Mouse (Mus musculus) forebrain, embryonic 12.5 days (tissue): ENCODE measurements around the gene Ctnnbl1. TPM values are rescaled to one million over a fixed set of nuclear protein-coding genes. Genes with fewer than 3 reads are reported as not detected.

Experiments used
- ATAC-seq: fragments of 200-750 bp; cut with Nextera tagmentation; 2 replicates; pipeline ENCODE4 v1.8.0; 2017; ENCODE audit warnings: moderate TSS enrichment; ENCODE audit not compliant: low FRiP score
- H3K27ac ChIP-seq: fragments of 300-500 bp; sonication (generic); 2 replicates; pipeline ENCODE4 v1.5.1; 2016; ENCODE audit warnings: mild to moderate bottlenecking
- H3K27me3 ChIP-seq: fragments of 300-500 bp; sonication (generic); 2 replicates; pipeline ENCODE4 v1.6.1; 2016; ENCODE audit warnings: mild to moderate bottlenecking
- H3K36me3 ChIP-seq: fragments of 300-500 bp; sonication (generic); replicated peaks from 2 replicates; pipeline ENCODE4 v1.6.1; 2016; ENCODE audit warnings: mild to moderate bottlenecking
- H3K4me1 ChIP-seq: fragments of 300-500 bp; sonication (generic); 2 replicates; pipeline ENCODE4 v1.6.1; 2016
- H3K4me2 ChIP-seq: fragments of 300-500 bp; sonication (generic); 2 replicates; pipeline ENCODE4 v1.6.1; 2016; ENCODE audit warnings: mild to moderate bottlenecking, moderate library complexity
- H3K4me3 ChIP-seq: fragments of 300-500 bp; sonication (generic); replicated peaks from 2 replicates; pipeline ENCODE4 v1.5.1; 2016; ENCODE audit warnings: mild to moderate bottlenecking
- H3K9ac ChIP-seq: fragments of 300-500 bp; sonication (generic); 2 replicates; pipeline ENCODE4 v1.6.1; 2016; ENCODE audit warnings: mild to moderate bottlenecking
- H3K9me3 ChIP-seq: fragments of 300-500 bp; sonication (generic); 2 replicates; pipeline ENCODE4 v1.6.1; 2016
- WGBS: fragments of 180-500 bp; shearing (Covaris S2); methylation state at CpG from one replicate; pipeline ENCODE4 v1.1.7; 2016; 5-methylcytosine and 5-hydroxymethylcytosine counted together
- polyA plus RNA-seq: library from polyadenylated mRNA; unstranded; fragments of >200 nt; fragmentation: Nextera tagmentation; extraction: Ambion mirVana; gene quantifications from 2 replicates; pipeline ENCODE4 v1.2.1, GENCODE M21; 2016

Ctnnbl1 gene
- polyA plus RNA-seq, 1 experiment from 2014 or later, result 100 TPM

DNA sequence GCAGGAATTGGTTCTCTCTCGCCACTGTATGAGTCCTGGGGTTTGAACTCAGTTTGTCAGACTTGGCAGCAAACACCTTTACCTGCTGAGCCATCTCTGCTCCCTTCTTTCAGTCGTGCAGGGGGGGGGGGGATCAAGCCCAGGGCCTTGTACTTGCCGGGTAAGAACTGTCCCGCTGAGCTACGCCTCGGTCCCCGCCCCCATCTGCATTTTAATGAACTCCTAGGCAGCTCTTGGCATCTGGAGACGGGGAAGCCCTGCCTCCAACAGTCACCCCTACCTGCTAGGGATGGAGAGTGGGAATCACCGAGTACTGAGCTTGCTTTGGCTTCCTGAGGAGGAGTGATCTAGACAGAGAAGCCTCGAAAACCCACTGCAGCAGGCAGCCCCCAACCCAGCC lies 181.3 kb downstream of the Ctnnbl1 start:
- H3K36me3 ChIP-seq, result no peaks in the 10 kb centered on the region
- no peak overlapping the region for H3K4me2 ChIP-seq
- no peak overlapping the region for H3K27ac ChIP-seq
- H3K9ac ChIP-seq, result no peak overlapping the region
- 3% methylated on average over 10 of the region's 10 CpGs for WGBS
- peaks cover 67% of the 10 kb centered on the region for H3K27me3 ChIP-seq
- no peak overlapping the region for H3K4me3 ChIP-seq
- peaks cover 40% of the 10 kb centered on the region for H3K4me1 ChIP-seq
- no peak for ATAC-seq
- H3K9me3 ChIP-seq, result no peaks in the 10 kb centered on the region

DNA sequence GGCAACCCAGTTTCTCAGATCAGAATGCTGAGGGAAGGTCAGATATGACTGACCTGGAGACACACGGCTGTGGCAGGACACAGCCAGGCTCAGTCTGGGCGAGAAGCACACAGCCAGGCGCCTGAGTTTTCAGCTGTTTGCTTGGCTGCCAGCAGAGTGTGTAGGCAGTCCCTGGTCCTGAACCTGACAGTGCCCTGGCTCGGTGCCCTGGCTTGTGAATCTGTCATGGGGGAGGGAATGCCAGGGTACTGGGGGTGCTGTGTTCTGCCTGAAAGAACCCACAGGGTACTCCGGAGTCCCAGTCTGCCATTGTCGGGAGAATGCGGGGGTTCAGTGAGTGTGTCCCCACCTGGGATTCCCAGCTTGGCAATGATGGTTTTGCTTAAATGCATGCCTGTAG lies 184.3 kb downstream of the Ctnnbl1 start:
- peaks cover 31% of the 10 kb centered on the region for H3K4me1 ChIP-seq
- H3K9ac ChIP-seq, result no peak overlapping the region
- H3K36me3 ChIP-seq, result no peaks in the 10 kb centered on the region
- H3K4me3 ChIP-seq, result no peak overlapping the region
- H3K4me2 ChIP-seq, result no peak overlapping the region
- no peak overlapping the region for H3K27ac ChIP-seq
- no peak for ATAC-seq
- WGBS, result 79% methylated on average over 7 of the region's 7 CpGs
- peaks cover 49% of the 10 kb centered on the region for H3K27me3 ChIP-seq
- H3K9me3 ChIP-seq, result no peaks in the 10 kb centered on the region

DNA sequence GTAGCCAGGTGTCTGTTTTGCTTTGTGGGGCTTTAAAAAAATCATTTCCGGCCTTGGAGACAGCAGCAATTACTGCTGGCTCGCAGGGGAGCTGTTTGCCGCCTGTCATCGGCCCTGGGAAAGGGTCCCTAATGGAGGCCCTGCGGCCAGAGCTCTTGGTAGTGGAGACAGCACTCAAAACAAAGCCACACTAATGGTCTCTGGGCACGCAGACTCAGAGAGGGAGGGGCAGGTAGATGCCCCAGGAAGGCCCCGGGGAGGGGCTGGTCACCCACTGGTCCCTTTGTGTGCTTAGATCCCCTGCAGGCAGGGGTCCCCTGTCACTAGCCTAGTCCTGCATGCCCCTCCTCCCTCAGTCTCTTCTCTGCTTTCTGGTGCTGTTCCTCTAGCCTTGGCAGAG lies 186.2 kb downstream of the Ctnnbl1 start:
- no peaks in the 10 kb centered on the region for H3K36me3 ChIP-seq
- H3K27me3 ChIP-seq, result peaks cover 34% of the 10 kb centered on the region
- no peaks in the 10 kb centered on the region for H3K9me3 ChIP-seq
- WGBS, result 6% methylated on average over 6 of the region's 7 CpGs
- peaks cover 45% of the 10 kb centered on the region for H3K4me1 ChIP-seq
- peak; percentile 49; the same call in 1 of the 2 replicates for ATAC-seq
- 0 out of 2 replicates have a peak overlapping the region, but pooled peaks have one; percentile 15 for H3K4me2 ChIP-seq
- no peak overlapping the region for H3K4me3 ChIP-seq
- H3K9ac ChIP-seq, result no peak overlapping the region
- peak overlapping the region; percentile 79 for H3K27ac ChIP-seq

DNA sequence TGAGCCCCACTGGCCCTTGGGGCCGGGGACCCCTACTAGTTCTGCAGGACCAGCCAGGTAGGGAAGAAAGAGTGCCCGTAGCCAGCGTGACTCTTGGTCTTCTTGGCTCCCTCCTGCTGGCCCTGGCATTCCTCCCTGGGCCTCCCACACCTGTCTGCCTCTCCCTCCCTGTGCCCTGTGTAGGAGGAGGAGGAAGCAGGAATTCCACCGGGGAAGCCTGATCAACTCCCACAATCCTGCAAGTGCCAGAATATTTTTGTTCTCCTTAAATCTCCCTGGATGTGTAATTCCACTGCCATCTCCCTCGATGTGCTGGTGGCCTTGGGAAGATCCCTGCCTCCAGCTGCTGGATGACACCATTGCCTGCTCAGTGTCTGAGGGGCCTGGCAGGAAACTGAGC lies 187.3 kb downstream of the Ctnnbl1 start:
- Histone ChIP-seq H3K4me2 (no peak overlapping the region), H3K27me3 (peaks cover 34% of the 10 kb centered on the region), H3K9me3 (no peaks in the 10 kb centered on the region), H3K4me3 (no peak overlapping the region), H3K9ac (no peak overlapping the region), H3K36me3 (no peaks in the 10 kb centered on the region), H3K27ac (no peak overlapping the region), H3K4me1 (peaks cover 45% of the 10 kb centered on the region)
- 73% methylated on average over 5 of the region's 5 CpGs for WGBS
- no peak for ATAC-seq

DNA sequence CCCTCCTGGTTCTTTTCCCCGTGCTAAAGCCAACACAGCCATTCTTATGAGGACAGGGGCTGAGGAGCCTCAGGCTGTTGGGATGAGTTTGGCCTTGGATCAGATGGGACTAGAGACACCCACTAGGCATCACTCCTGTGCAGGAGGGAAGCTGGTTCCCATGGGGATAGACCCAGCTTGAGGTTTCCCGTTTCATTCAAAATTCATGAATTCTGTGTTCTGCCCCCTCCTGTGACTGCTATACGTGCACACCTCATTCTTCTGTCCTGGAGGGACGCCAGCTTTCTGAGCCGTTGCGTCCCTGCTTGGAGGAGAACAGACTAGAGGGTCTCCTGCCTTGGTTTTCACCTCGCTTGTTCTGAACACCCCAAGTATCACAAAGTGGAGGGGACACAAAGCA lies 189.3 kb downstream of the Ctnnbl1 start:
- H3K27me3 ChIP-seq, result peaks cover 27% of the 10 kb centered on the region; the same call in 1 of the 2 replicates
- no peak overlapping the region for H3K9ac ChIP-seq
- H3K27ac ChIP-seq, result no peak overlapping the region
- no peak for ATAC-seq
- H3K9me3 ChIP-seq, result no peaks in the 10 kb centered on the region
- no peaks in the 10 kb centered on the region for H3K36me3 ChIP-seq
- no peak overlapping the region for H3K4me3 ChIP-seq
- 50% methylated on average over 7 of the region's 7 CpGs for WGBS
- peaks cover 41% of the 10 kb centered on the region for H3K4me1 ChIP-seq
- no peak overlapping the region for H3K4me2 ChIP-seq

DNA sequence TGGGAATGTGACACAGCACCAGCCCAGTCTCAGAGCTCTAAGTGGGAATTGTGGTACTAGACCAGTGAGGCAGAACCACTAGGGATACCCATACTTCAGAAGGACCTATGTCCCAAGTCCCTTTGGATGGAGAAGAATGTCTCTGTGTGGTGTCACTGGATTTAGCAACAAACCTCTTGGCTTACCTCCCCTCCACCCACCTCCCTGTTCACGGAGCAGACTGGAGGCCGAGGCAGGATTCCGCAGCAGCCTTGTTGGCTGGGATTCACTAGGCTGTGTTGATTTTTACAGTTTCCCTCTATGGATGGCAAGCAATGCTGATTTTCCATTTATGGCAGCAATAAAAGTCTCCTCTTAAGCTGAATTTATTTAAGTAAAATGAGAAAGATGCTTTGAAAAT lies 189.7 kb downstream of the Ctnnbl1 start:
- Histone ChIP-seq H3K36me3 (no peaks in the 10 kb centered on the region), H3K27me3 (peaks cover 22% of the 10 kb centered on the region; the same call in 1 of the 2 replicates), H3K4me2 (no peak overlapping the region), H3K9ac (no peak overlapping the region), H3K9me3 (no peaks in the 10 kb centered on the region), H3K4me1 (peaks cover 37% of the 10 kb centered on the region), H3K4me3 (no peak overlapping the region), H3K27ac (no peak overlapping the region)
- WGBS, result 79% methylated on average over 3 of the region's 3 CpGs
- ATAC-seq, result no peak

DNA sequence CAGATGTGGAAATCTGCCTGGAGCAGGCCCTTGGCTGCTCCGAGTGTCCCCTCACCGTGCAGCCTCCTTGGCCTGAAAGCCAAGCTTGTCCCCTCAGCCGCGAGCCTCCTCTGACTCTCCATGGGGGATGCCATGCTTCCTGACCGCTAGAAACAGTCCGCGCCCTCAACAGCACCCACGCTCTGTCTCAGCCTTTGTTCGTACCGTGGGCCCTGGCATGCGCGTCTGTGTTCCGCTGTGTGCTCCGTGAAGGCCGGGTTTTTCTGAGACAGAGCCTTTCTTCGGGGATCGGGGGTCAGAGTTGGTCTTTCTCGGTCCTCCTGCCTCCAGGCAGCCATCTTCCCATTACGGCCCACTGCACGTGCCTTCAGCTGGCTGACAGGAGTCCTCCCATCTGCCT lies 190.2 kb downstream of the Ctnnbl1 start:
- Histone ChIP-seq H3K4me2 (no peak overlapping the region), H3K4me3 (no peak overlapping the region), H3K27me3 (0 out of 2 replicates have a peak, but pooled peaks cover 19% of the 10 kb centered on the region), H3K9me3 (no peaks in the 10 kb centered on the region), H3K4me1 (peaks cover 35% of the 10 kb centered on the region), H3K36me3 (no peaks in the 10 kb centered on the region), H3K27ac (peak overlapping the region; percentile 43; the same call in 1 of the 2 replicates), H3K9ac (no peak overlapping the region)
- WGBS, result 57% methylated on average over 20 of the region's 20 CpGs
- ATAC-seq, result 0 out of 2 replicates have a peak, but pooled peaks have one; percentile 28

DNA sequence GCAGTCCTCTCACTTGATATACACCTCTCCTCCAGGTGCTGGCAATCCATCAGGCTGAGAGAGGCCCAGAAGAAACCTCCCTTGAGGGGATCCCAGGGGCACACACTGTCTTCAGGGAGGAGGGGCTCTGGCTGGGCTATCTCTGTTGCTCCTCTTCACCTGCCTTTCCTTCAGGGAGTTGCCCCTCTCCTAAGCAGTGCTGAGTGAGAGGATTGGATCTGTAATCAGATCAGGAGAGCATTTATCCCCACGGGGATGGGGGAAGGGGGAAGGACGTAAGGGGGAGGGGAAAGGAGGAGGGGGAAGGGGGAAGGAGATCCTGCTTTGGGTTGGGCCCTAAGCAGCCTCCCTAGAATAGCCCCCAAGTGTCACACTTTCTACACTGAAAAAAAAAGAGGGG lies 190.6 kb downstream of the Ctnnbl1 start:
- 15% methylated on average over 2 of the region's 2 CpGs for WGBS
- Histone ChIP-seq H3K4me3 (no peak overlapping the region), H3K27me3 (0 out of 2 replicates have a peak, but pooled peaks cover 16% of the 10 kb centered on the region), H3K4me2 (no peak overlapping the region), H3K27ac (peak overlapping the region; percentile 43; the same call in 1 of the 2 replicates), H3K4me1 (peaks cover 34% of the 10 kb centered on the region), H3K9me3 (no peaks in the 10 kb centered on the region), H3K36me3 (no peaks in the 10 kb centered on the region), H3K9ac (no peak overlapping the region)
- ATAC-seq, result 0 out of 2 replicates have a peak, but pooled peaks have one; percentile 13

DNA sequence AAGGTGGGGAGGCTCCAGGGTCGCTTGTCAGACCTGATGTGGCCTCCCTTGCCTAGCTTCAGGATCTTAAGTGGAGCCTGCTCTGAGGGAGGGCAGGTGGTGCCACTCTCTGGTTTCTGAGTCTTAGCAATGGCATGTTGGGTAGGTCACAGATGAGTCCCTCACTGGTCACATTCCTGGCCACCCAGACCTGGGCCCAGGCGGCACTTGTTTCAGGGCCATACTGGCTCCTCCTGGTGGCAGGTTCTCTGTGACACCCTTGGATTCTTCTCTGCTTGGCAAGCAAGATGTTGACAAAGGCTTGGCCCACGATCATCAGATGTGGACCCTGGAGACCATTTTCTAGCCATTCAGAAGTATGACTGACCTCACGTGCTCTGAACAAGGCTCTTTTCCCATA lies 195.5 kb downstream of the Ctnnbl1 start:
- WGBS, result 77% methylated on average over 4 of the region's 4 CpGs
- Histone ChIP-seq H3K4me3 (no peak overlapping the region), H3K36me3 (no peaks in the 10 kb centered on the region), H3K27ac (no peak overlapping the region), H3K4me2 (no peak overlapping the region), H3K27me3 (no peaks in the 10 kb centered on the region), H3K4me1 (peaks cover 20% of the 10 kb centered on the region), H3K9me3 (no peaks in the 10 kb centered on the region), H3K9ac (no peak overlapping the region)
- ATAC-seq, result no peak

DNA sequence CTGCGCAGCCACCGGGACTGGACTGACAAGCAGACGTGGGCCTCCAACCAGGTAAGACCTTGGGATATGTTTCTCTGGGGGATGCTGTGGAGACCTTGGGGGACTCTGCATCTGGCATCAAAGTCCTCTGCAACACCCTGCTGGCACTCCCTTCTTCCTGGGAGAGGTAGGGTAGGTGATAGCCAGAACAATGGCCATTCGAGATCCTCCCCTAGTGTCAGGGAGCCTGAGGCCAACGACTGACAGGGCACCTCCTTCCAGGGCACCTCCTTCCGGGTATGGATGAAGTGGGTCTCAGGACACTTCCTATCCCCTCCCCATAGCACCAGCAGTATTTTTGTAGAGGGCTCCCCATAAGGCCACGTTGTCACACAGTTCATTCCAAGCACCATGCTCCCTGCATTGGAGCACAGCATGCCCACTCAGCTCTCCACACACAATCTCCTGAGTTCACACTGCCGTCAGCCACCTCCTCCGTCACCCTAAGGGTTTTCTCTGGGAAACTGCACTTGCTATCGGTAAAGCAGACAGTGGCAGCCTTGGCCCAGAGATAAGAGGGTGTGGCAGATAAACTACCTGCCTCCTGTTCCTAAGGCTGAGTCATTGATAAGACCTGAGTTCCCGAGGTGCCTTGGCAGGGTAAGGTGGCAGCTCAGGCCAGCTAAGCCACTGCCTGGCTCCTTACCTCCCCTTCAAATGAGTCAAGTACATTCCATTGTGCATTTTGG lies 198.4 kb downstream of the Ctnnbl1 start:
- Histone ChIP-seq H3K4me2 (no peak overlapping the region), H3K4me3 (no peak overlapping the region), H3K36me3 (no peaks in the 10 kb centered on the region), H3K9me3 (no peaks in the 10 kb centered on the region), H3K27me3 (peaks cover 20% of the 10 kb centered on the region), H3K9ac (no peak overlapping the region), H3K27ac (no peak overlapping the region), H3K4me1 (peaks cover 10% of the 10 kb centered on the region)
- WGBS, result 80% methylated on average over 11 of the region's 11 CpGs
- ATAC-seq, result no peak

DNA sequence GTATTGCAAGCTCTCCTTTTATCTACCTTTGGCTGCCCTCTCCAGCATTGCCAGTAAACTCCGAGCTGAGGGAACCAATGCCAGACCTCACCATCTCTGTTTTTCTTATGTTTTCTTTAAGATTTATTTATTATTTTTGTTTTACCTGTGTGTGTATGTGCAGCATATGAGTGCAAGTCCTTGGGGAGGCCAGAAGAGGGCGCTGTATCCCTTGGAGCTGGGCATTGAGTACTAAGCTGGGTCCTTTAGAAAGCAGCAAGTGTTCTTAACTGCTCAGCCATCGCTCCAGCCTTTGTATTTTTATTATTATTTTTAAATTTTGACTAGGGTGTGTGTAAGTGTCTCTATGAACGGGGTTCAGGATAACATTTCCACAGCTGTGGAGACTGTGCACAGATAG lies 199.5 kb downstream of the Ctnnbl1 start:
- ATAC-seq, result no peak
- Histone ChIP-seq H3K36me3 (no peaks in the 10 kb centered on the region), H3K27me3 (peaks cover 31% of the 10 kb centered on the region), H3K9me3 (no peaks in the 10 kb centered on the region), H3K4me1 (peaks cover 21% of the 10 kb centered on the region), H3K4me2 (no peak overlapping the region), H3K27ac (no peak overlapping the region), H3K9ac (no peak overlapping the region), H3K4me3 (no peak overlapping the region)
- 78% methylated on average over 4 of the region's 4 CpGs for WGBS

DNA sequence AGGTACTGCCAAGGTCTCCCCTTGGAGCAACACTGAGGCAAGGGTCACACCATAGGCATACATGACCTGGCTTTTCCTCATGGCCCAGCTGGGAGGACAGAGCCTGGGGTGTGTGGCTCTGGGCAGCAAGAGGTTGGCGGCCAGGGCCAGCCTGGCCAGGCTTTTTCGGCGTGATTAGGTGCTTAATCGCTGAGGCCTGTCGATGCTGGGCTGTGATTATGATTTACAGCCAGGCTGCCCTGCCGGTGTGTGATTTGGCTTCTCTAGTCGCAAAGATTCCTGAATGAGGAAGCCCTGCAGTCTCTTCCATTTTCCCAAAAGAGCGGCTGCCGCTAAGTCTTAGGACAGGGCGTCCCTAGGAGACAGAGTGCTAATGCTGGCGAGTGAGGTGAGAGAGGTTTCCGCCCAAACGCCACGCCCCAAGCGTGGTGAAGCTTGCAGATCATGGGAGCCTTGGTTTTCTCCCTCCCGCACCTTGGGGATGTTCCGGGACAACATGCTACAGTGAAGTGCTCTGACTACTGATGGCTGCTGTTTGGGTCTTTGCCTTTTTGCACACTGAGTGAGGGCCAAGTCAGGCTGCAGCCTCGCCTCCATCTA lies 203.5 kb downstream of the Ctnnbl1 start:
- no peaks in the 10 kb centered on the region for H3K9me3 ChIP-seq
- H3K36me3 ChIP-seq, result no peaks in the 10 kb centered on the region
- H3K4me1 ChIP-seq, result peaks cover 30% of the 10 kb centered on the region
- no peak overlapping the region for H3K9ac ChIP-seq
- H3K27ac ChIP-seq, result 0 out of 2 replicates have a peak overlapping the region, but pooled peaks have one; percentile 25
- no peak for ATAC-seq
- WGBS, result 7% methylated on average over 18 of the region's 18 CpGs
- peak overlapping the region; percentile 38 for H3K4me2 ChIP-seq
- H3K27me3 ChIP-seq, result peaks cover 41% of the 10 kb centered on the region
- no peak overlapping the region for H3K4me3 ChIP-seq
